Mouse (Mus musculus) right cerebral cortex, postnatal 4 days (tissue): ENCODE data around the gene Tbc1d10c.

ENCODE experiments used
- DNase-seq: peaks from one replicate; pipeline ENCODE4 v3.0.0-alpha.2; 2022

Tbc1d10c gene

GRCm38 (mm10) chr19:4214771-4215450 is 23.8 kb upstream of the Tbc1d10c start:
- DNase-seq: no peak

GRCm38 (mm10) chr19:4214071-4214770 is 23.1 kb upstream of the Tbc1d10c start, which contains the start of the genes Clcf1 and AC109138.7:
Clcf1 (plus strand) TSS chr19:4214238.
AC109138.7 (plus strand) TSS chr19:4214357.
- no peak for DNase-seq

GRCm38 (mm10) chr19:4213524-4213974 is 22.5 kb upstream of the Tbc1d10c start:
- DNase-seq: no peak

- no peak for DNase-seq
Measured at GRCm38 (mm10) chr19:4211891-4212588, 21.0 kb upstream of the Tbc1d10c start.

GRCm38 (mm10) chr19:4208563-4208962 is 17.5 kb upstream of the Tbc1d10c start:
- no peak for DNase-seq

- no peak for DNase-seq
Measured at GRCm38 (mm10) chr19:4206971-4207370, 15.9 kb upstream of the Tbc1d10c start.

GRCm38 (mm10) chr19:4204889-4205288 is 13.8 kb upstream of the Tbc1d10c start:
- no peak for DNase-seq

- DNase-seq: no peak
Measured at GRCm38 (mm10) chr19:4203604-4204326, 12.7 kb upstream of the Tbc1d10c start.

GRCm38 (mm10) chr19:4203148-4203547 is 12.1 kb upstream of the Tbc1d10c start:
- DNase-seq: no peak

- DNase-seq: no peak
Measured at GRCm38 (mm10) chr19:4202149-4202548, 11.1 kb upstream of the Tbc1d10c start.

GRCm38 (mm10) chr19:4201291-4201909 is 10.3 kb upstream of the Tbc1d10c start, which contains the start of gene Rad9a:
Rad9a (minus strand) TSS chr19:4201662.
- peak; percentile 94 for DNase-seq

GRCm38 (mm10) chr19:4197180-4197579 is 6.1 kb upstream of the Tbc1d10c start:
- DNase-seq: no peak

- no peak for DNase-seq
Measured at GRCm38 (mm10) chr19:4196548-4196947, 5.5 kb upstream of the Tbc1d10c start.

- DNase-seq: no peak
Measured at GRCm38 (mm10) chr19:4196048-4196447, 5.0 kb upstream of the Tbc1d10c start.

- no peak for DNase-seq
Measured at GRCm38 (mm10) chr19:4194776-4195650, 3.9 kb upstream of the Tbc1d10c start.

- no peak for DNase-seq
Measured at GRCm38 (mm10) chr19:4194021-4194724, 3.1 kb upstream of the Tbc1d10c start.

GRCm38 (mm10) chr19:4193129-4193528 is 2.0 kb upstream of the Tbc1d10c start:
- DNase-seq: no peak

GRCm38 (mm10) chr19:4192251-4192985 is 1.3 kb upstream of the Tbc1d10c start:
- no peak for DNase-seq

GRCm38 (mm10) chr19:4191528-4192250 is 605 bp upstream of the Tbc1d10c start, which contains the start of gene Ppp1ca:
Ppp1ca (plus strand) TSS chr19:4192065.
- peak; percentile 98 for DNase-seq
